Mouse (Mus musculus): Measurements from ENCODE around the gene Ghrl. TPM values are rescaled to one million over a fixed set of nuclear protein-coding genes. Genes with fewer than 3 reads are reported as not detected.

Gene Ghrl
- polyA plus RNA-seq, 1 experiment from 2014 or later, result 8.1 TPM

DNA sequence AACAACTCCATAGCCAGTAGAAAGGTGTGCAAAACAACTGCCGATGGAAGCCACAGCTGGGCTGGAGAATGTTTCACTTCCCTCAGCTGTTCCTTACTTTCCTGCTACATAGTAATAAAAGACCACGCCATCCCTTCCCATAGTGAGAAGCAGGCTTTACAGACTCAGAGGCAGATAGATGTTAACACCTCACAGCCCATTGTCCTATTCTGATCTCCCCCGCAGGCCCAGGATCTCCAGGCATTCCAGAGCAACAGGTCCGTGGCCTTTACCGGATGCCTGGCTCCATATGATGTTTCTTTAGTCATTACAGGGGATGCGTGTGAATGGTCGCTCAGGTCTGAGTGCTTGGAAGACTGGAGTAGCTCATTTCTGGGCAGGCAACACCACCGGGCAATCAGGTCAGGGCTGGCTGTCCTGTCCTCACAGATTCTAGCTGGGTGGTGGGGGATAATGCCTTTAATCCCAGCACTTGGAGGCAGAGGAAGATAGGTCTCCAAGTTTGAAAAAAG lies 52.0 kb downstream of the Ghrl start:
- WGBS, result 57% methylated on average over 8 of the region's 8 CpGs

More for the DNA sequence above, 52.0 kb downstream of the Ghrl start:
- no peak for ATAC-seq (ENCODE audit: insufficient number of reproducible peaks, insufficient read depth, low FRiP score, low read depth)
- Histone ChIP-seq H3K4me2 (replicated peaks; ENCODE audit: low read depth, low read length) (no peak overlapping the region), H3K9ac (replicated peaks; ENCODE audit: low read depth, low read length) (no peak overlapping the region), H3K4me1 (ENCODE audit: control insufficient read depth, insufficient read depth, low read length) (0 out of 2 replicates have a peak, but pooled peaks cover 2% of the 10 kb centered on the region), H3K9me3 (ENCODE audit: control insufficient read depth, low read depth, low read length) (no peaks in the 10 kb centered on the region), H3K27ac (ENCODE audit: low read length) (peak overlapping the region; percentile 55; the same call in 1 of the 2 replicates), H3K27me3 (ENCODE audit: control insufficient read depth, insufficient read depth, low read length) (no peaks in the 10 kb centered on the region), H3K36me3 (ENCODE audit: control insufficient read depth, insufficient read depth, low read length) (no peaks in the 10 kb centered on the region), H3K4me3 (ENCODE audit: low read depth, low read length) (no peak overlapping the region)

Small RNA genes within 50 kb of the gene (microRNA-seq; reads per million reads assigned to microRNA genes)
- gene Mir7042, result 1.0 reads per million

Other genes with a start within 250 kb of the Ghrl start
- gene Il17rc, start 248.5 kb downstream of the Ghrl start, polyA plus RNA-seq (2014; fragmentation: Nextera tagmentation; extraction: Ambion mirVana), result 10.6 and 12.9 TPM in 2 replicates
- gene Creld1, start 236.6 kb downstream of the Ghrl start, polyA plus RNA-seq (2014; fragmentation: Nextera tagmentation; extraction: Ambion mirVana), result 16.0 and 20.5 TPM in 2 replicates
- 0.48 and 0.61 TPM in 2 replicates for gene Prrt3, start 217.9 kb downstream of the Ghrl start, polyA plus RNA-seq (2014; fragmentation: Nextera tagmentation; extraction: Ambion mirVana)
- gene Emc3, start 188.2 kb downstream of the Ghrl start, polyA plus RNA-seq (2014; fragmentation: Nextera tagmentation; extraction: Ambion mirVana), result 84.8 and 94.9 TPM in 2 replicates
- gene Fancd2, start 188.2 kb downstream of the Ghrl start, polyA plus RNA-seq (2014; fragmentation: Nextera tagmentation; extraction: Ambion mirVana), result 12.3 and 13.8 TPM in 2 replicates
- 0.28 and 0.82 TPM in 2 replicates for gene Fancd2os, start 119.2 kb downstream of the Ghrl start, polyA plus RNA-seq (2014; fragmentation: Nextera tagmentation; extraction: Ambion mirVana)
- 244 and 245 TPM in 2 replicates for gene Brk1, start 115.1 kb downstream of the Ghrl start, polyA plus RNA-seq (2014; fragmentation: Nextera tagmentation; extraction: Ambion mirVana)
- 43.5 and 50.5 TPM in 2 replicates for gene Vhl, start 95.9 kb downstream of the Ghrl start, polyA plus RNA-seq (2014; fragmentation: Nextera tagmentation; extraction: Ambion mirVana)
- gene Irak2, start 81.4 kb downstream of the Ghrl start, polyA plus RNA-seq (2014; fragmentation: Nextera tagmentation; extraction: Ambion mirVana), result 6.3 and 7.4 TPM in 2 replicates
- 1.1 and 1.4 TPM in 2 replicates for gene Tatdn2, start 22.8 kb downstream of the Ghrl start, polyA plus RNA-seq (2014; fragmentation: Nextera tagmentation; extraction: Ambion mirVana)
- 260 and 268 TPM in 2 replicates for gene Sec13, start 20.9 kb upstream of the Ghrl start, polyA plus RNA-seq (2014; fragmentation: Nextera tagmentation; extraction: Ambion mirVana)